Mouse (Mus musculus) layer of hippocampus, adult 11-12 months (tissue): Measurements from ENCODE around the gene Uvrag.

Experiments
- DNase-seq: peaks from one replicate; pipeline ENCODE4 v3.0.0; 2022; ENCODE audit warnings: low spot score

Gene Uvrag

DNA sequence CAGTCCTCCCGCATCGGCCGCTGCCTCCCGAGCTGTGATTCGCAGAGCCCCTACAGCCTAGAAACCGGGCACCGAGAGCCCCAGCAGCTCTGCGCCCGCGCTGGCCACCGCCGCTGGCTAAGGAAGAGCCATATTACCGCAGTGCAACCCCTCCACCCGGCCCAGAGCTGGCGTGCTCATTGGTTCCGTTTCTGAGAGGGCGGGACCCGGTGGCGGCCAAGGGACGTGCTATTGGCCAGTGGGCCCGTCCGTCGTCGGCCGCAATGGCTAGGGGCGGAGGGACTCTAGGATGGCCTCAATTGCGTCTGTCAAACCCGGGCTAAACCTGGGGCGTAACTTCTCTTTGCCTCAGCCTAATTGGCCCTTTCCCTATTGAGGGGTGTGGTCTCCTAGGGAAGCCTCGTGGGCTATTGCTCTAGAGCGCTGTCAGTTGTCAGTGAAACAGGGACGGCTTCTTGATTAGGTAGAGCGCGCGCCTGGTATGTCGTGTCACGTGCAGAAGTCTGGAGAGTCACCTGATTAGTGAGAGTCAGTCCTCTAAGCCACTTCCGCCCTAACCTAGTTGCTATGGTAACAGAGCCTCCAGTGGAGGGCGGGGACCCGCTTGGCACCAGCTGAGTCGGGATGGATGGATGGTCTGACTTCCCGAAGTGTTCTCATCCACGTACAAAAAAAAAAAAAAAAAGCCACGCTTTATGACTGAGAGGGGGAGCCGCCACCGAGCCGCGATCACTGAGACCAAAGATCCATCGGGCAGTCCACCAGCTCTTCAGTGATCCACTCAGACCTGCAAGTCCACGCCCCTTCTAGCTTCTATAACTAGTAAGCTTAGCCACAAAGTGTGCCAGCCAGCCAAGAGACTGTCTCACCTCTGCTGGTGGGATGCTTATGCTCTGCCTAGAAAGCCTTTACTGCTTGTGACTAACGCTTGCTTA is at the start of gene Uvrag:
TSS of gene Uvrag (minus strand) at position 158 of the 935 bp plus-strand sequence.
- DNase-seq, result peak; percentile 99

DNA sequence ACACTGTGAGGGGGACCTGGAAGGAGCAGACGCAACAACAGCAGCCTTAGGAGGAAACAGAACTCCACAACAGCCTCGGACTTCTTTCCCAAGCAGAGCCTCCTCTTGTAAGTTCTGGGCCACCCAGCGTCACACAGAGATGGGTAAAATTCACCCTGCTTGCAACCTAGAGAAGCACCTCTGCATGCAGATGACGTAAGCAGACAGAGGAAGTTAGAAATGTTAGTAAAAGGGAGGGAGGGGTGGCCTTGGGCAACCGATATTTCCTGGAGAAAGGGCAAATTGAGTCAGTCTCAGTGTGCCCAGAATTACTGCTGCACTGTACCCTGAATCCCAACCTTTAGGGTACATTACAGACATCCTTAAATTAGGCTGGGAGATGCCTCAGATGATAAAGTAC is 48.9 kb upstream of the Uvrag start:
- no peak for DNase-seq

- DNase-seq, result no peak
Measured at GRCm38 (mm10) chr7:99188630-99189029, 47.7 kb upstream of the Uvrag start.

GRCm38 (mm10) chr7:99187451-99187850 is 46.5 kb upstream of the Uvrag start:
- DNase-seq, result no peak

DNA sequence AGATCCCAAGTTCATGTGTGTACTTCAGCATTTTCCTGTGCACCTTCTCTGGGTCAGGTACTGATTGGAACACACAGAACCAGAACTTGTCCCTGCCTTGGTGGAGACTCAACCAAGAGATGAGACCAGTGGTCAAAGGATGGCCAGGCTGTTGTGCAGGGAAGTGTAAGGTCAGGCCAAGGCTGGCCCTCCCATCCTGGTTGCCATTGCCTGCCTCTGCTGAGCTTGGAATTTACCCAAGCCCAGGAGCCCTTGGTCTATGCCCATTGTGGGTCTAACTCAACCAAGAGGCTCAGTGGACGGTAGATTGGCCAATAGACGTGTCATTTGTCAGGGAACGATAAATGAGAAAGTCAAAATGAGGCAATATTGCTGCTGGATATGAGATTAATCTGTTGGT is 44.5 kb upstream of the Uvrag start:
- DNase-seq, result no peak

DNA sequence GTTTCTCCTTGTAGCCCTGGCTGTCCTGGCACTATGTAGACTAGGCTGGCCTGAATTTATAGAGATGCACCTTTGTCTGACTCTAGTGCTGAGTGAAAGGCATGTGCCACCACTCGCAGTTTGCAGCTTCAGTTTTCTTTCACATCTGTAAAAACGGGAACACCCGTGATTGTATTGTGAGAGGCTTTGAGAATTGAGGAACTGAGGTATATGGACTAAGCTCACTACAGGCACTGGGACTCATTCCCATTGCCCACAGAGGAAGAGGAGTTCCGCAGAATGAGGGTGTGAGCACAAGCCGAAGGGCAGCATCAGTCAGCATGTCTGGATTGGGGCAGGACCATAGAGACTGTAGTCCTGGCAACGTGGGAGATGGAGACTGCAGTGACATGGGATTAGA is 42.8 kb upstream of the Uvrag start:
- no peak for DNase-seq

DNA sequence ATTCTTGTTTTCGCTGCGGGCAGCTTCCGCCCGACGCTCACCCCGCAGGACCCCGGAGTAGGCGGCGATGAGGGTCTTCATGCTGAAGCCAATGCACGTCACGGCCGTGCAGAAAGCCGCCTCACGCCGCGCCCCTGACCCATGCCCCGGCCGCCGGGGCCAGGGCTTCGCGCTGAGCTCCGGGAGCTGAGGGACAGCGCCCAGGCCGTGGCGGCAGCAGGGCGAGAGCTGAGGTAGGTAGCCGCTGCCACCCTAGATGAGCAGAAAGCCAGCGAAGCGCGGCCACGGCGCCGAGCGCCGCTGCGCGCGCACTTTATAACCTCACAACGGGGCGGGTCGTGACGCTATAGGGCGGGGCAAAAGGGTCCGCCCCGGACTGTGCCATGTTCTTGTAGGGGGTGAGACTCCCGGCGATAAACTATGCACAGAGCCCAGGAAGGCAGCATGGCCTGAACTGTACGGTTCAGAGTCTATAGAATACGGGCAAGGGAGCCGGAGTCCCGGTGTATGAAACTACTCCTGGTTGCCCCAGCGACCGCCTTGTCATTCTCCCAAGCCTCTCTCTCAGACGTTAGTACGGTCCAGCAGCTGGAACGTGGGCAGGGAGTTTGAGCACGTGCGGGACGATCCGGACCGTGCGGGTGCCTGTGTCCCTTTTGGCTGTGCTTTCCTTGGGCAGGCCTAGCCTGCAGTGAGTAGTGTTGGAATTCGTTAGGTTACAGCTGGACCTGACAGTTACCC is 41.7 kb upstream of the Uvrag start, which contains the start of gene Dgat2:
TSS of gene Dgat2 (minus strand) at position 288 of the 741 bp plus-strand sequence.
- DNase-seq, result peak; percentile 91

DNA sequence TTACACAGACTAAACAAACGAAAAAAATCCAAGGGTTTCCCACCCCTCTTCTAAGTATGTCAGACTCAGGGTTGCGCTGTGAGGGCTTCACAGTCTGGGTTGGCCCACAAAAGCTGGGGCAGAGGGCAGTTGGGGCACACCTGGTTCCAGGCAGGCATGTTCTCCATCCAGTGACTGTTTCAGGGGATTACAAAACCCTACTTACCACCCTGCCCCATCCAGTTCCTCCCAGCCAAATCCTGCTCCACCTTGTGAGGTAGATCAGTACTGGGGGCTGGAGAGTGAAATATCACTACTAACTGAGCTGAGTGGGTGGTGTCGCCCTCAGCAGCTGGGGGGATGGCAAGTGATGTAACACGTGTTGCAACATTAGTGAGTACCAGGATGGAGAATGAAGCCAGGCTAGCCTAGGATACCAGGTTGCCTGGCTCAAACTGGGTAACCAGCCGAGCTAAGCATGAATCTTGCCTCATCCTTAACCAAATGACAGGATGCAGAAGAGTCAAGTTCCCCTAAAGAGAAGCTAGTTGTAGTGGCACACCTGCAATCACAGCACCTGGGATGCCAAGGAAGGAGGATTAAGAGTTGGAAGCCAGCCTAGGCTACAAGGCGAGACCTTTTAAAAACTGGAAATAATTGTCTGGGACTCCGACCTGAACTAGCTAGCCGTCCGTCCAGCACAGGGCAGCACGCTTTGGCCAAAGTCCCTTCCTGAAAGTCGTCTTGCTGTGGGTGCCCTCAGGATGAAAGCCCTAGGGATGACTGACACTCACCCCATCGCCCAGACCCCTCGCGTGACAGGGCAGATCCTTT is 40.9 kb upstream of the Uvrag start:
- peak; percentile 43 for DNase-seq

DNA sequence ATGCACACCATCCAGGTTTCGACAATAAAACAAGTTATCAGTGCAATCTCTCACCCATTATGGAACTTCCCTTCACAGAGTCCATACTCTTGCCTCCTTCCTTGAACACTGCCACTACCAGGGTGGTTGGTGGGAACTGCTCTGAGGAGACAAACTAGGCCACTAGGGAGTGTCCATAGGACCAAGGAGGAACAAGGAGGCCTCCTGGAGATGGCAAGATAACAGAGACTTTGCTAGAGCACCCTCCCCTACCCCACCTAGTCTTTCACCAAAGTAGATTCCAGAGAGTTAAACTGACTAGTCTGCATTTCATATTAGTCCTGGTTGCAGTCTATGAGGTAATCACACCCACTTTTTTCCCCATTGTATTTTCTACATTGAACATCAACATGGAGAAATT is 39.2 kb upstream of the Uvrag start:
- no peak for DNase-seq

- no peak for DNase-seq
Measured at GRCm38 (mm10) chr7:99179271-99179670, 38.3 kb upstream of the Uvrag start.

GRCm38 (mm10) chr7:99177386-99177785 is 36.4 kb upstream of the Uvrag start:
- no peak for DNase-seq

DNA sequence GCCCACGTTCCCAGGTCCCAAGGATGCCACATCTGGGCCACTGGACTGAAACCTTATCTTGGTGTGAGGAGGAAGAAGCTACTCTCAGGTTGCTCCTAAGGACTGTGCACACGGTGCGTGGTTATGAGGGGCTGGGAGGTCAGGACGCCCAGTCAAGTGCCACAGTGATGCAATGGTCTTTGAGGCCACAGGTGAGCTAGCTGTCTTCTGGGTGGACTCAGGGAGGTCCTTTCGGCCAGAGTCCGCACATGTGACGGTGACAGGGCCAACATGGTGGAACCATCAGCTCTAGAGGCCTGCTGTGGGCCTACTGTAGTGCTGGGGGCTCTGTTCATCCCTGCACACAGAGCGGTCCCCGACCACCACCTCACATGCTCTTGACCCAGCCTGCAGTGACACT is 34.7 kb upstream of the Uvrag start:
- no peak for DNase-seq

- DNase-seq, result no peak
Measured at GRCm38 (mm10) chr7:99175118-99175517, 34.2 kb upstream of the Uvrag start.

- no peak for DNase-seq
Measured at GRCm38 (mm10) chr7:99174006-99174405, 33.1 kb upstream of the Uvrag start.

DNA sequence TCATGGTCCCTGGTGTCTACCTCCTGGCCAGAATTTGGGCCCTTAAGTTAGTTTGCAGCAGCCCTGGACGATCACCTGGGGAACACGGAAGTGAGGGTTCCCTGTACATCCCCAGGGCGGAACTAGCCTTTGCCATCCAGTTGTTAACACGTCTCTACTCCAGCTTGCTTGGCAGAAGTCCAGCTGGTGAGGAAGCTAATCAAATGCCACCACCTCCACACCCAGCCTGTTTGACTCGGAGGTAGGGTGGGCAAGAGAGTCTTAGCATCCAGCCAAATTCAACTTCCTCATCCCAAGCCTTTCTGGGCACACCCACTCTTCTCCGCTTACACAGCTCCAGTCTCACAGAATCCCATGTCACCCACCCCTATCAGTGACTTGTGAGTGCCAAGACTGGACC is 32.0 kb upstream of the Uvrag start:
- no peak for DNase-seq

DNA sequence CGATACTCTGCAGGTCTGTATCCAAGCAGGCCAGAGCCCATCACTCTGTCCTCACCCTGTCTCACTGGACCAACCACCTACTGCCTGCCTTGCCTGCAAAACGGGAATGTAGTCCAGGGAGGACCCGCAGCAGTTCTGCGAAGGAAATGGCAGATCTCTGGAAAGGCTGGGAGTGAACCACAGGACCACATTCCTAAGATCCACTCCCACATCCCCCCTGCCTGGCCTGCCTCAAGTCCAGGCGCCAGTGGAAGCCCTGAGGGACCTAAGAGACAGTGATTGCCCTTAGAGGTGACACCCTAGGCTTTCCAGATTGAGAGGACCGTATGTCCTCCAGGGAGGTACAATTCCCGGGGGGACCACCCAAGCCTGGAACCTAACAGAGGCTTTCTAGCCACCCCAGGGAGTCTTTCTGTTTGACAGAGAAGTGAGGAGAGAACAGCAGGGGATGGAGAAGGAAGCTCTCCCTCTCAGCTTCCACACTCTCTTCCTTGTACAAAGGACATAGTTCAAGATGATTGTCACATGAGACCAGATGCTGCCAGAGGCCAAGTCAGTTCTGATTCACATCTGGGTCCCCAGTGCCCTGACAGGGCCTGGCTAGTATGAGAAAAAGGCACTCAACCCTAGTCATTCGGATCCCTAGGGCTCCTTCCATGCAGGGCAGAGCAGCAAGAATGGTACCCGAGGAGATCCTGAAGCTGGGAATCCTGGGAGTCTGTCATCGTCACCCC is 31.0 kb upstream of the Uvrag start:
- no peak for DNase-seq

- DNase-seq, result no peak
Measured at GRCm38 (mm10) chr7:99170519-99170918, 29.6 kb upstream of the Uvrag start.

DNA sequence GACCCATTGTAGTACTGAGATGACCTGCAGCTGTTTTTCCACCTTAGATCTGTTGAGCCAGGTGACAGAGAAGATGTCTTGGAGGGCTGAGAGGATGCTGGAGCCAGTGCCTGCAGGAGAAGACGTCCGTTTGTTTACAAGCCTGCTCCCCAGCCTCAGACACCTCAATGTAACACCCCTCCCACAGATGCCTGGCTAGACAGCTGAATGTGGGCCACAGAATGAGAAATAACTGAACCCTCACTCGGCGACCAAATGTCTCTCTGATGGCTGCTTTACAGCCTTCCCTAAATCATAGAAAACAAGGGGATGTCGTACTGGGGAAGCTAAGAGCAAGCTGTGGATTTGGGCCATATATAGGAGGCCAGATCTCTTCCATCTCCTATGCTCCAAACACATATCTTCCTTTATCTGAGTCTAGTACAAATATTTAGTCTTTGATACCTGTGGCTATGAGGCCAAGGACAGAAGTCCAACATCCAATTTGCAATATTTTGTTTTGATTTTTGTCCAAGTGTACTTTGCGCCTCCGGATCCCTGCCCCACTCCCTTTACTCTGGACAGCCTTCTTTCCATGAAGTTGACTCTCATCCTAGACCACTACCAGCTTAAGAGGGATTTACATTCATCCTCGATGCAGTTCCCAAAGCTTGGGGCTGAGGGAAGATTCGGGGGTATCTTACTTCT is 28.9 kb upstream of the Uvrag start:
- DNase-seq, result no peak

DNA sequence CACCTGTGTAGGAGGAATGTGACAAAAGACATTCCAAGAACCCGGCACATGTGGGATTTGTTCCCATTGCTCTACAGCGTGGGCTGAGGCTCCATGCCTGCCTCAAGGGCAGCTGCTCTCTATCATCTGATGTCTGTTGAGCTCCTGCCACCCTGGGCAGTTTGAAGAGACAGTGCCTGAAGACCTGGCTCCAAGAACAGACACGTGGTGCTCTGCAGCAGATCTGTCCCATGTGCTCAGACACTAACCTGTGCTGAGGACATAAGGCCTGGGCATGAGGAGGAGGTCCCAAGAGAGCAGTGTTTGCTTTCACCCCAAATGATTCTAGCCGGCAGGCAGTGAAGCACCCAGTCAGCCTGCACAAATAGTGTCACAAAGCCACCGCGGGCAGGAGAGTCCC is 27.8 kb upstream of the Uvrag start:
- no peak for DNase-seq

- DNase-seq, result no peak
Measured at GRCm38 (mm10) chr7:99167939-99168338, 27.0 kb upstream of the Uvrag start.

- no peak for DNase-seq
Measured at GRCm38 (mm10) chr7:99166159-99166558, 25.2 kb upstream of the Uvrag start.
